Mouse (Mus musculus) gastrocnemius, postnatal 36 days (tissue): ENCODE data around the gene Slc2a4. TPM values are rescaled to one million over a fixed set of nuclear protein-coding genes. Genes with fewer than 3 reads are reported as not detected.
"Not testable (repeated sequence)": the region's sequence is repeated elsewhere in the genome, so short reads cannot be mapped to it uniquely, and the experiment has no call there.

Experiments
- DNase-seq, 2 experiments: peaks; one replicate each; pipeline ENCODE4 v3.0.0; 2022
- intact Hi-C: fragments of 180-260 bp; cut with DNase I; formaldehyde crosslinking; loops from one replicate; pipeline ENCODE4 v1.15.1; 2025
- total RNA-seq, 2 experiments: library from RNA; stranded (reverse); gene quantifications; 2 replicates each; pipeline ENCODE4 v1.2.3; 2021

Slc2a4 gene
- total RNA-seq, 2 experiments from 2014 or later, result 382 to 407 TPM

- intact Hi-C loops, result no loop called here
- peak; percentile 68 to 83 for DNase-seq
Measured at GRCm38 (mm10) chr11:69947337-69948065, 487 bp downstream of the Slc2a4 start.

GRCm38 (mm10) chr11:69945997-69946891 is 1.7 kb downstream of the Slc2a4 start:
- intact Hi-C loops, result no loop called here
- no peak for DNase-seq

- intact Hi-C loops, result no loop called here
- DNase-seq, result no peak
Measured at GRCm38 (mm10) chr11:69945216-69945615, 2.8 kb downstream of the Slc2a4 start.

- DNase-seq, result no peak
- intact Hi-C loops, result no loop called here
Measured at GRCm38 (mm10) chr11:69940962-69941361, 7.0 kb downstream of the Slc2a4 start.

GRCm38 (mm10) chr11:69939731-69940130 is 8.3 kb downstream of the Slc2a4 start:
- no peak for DNase-seq
- intact Hi-C loops, result no loop called here

GRCm38 (mm10) chr11:69939181-69939580 is 8.8 kb downstream of the Slc2a4 start:
- intact Hi-C loops, result no loop called here
- no peak for DNase-seq

GRCm38 (mm10) chr11:69938401-69938979 is 9.5 kb downstream of the Slc2a4 start:
- no peak for DNase-seq
- intact Hi-C loops, result no loop called here

- intact Hi-C loops, result no loop called here
- DNase-seq, result no peak
Measured at GRCm38 (mm10) chr11:69937834-69938233, 10.2 kb downstream of the Slc2a4 start.

- peak; percentile 66 to 78 for DNase-seq
- intact Hi-C loops, result no loop called here
Measured at GRCm38 (mm10) chr11:69937385-69937784, 10.6 kb downstream of the Slc2a4 start.

GRCm38 (mm10) chr11:69936714-69937347 is 11.2 kb downstream of the Slc2a4 start:
- no peak for DNase-seq
- intact Hi-C loops, result no loop called here

- DNase-seq, result peak in 1 of 2 experiments; percentile 26
- intact Hi-C loops, result no loop called here
Measured at GRCm38 (mm10) chr11:69936156-69936555, 11.8 kb downstream of the Slc2a4 start.

- intact Hi-C loops, result no loop called here
- DNase-seq, result peak; percentile 73 to 80
Measured at GRCm38 (mm10) chr11:69935137-69935879, 12.7 kb downstream of the Slc2a4 start, which contains the start of gene Ybx2. Ybx2 (plus strand) TSS chr11:69935796.

- intact Hi-C loops, result loop anchor here (1.0 to 5.0 kb wide), 2 partner anchors 15 to 73 kb away; no protein-coding TSS in a partner anchor
- DNase-seq, result no peak
Measured at GRCm38 (mm10) chr11:69934681-69935080, 13.3 kb downstream of the Slc2a4 start.

- DNase-seq, result peak; percentile 92 to 95
- intact Hi-C loops, result loop anchor here (1.0 to 5.0 kb wide), 2 partner anchors 15 to 73 kb away; no protein-coding TSS in a partner anchor
Measured at GRCm38 (mm10) chr11:69934169-69934568, 13.8 kb downstream of the Slc2a4 start.

GRCm38 (mm10) chr11:69933066-69933465 is 14.9 kb downstream of the Slc2a4 start:
- DNase-seq, result no peak
- intact Hi-C loops, result loop anchor here (5.0 kb wide), 1 partner anchor 74 kb away; no protein-coding TSS in a partner anchor

GRCm38 (mm10) chr11:69932254-69932653 is 15.7 kb downstream of the Slc2a4 start:
- intact Hi-C loops, result loop anchor here (5.0 kb wide), 1 partner anchor 75 kb away; no protein-coding TSS in a partner anchor
- DNase-seq, result no peak

- DNase-seq, result no peak
- intact Hi-C loops, result loop anchor here (5.0 kb wide), 1 partner anchor 76 kb away; no protein-coding TSS in a partner anchor
Measured at GRCm38 (mm10) chr11:69931769-69932168, 16.2 kb downstream of the Slc2a4 start.

GRCm38 (mm10) chr11:69930967-69931537 is 16.9 kb downstream of the Slc2a4 start:
- no peak for DNase-seq
- intact Hi-C loops, result loop anchor here (5.0 kb wide), 1 partner anchor 76 kb away; no protein-coding TSS in a partner anchor

- intact Hi-C loops, result loop anchor here (5.0 kb wide), 1 partner anchor 77 kb away; no protein-coding TSS in a partner anchor
- not testable (repeated sequence) for DNase-seq
Measured at GRCm38 (mm10) chr11:69930176-69930575, 17.8 kb downstream of the Slc2a4 start.
